Mouse (Mus musculus): ENCODE results near the gene Dlg2.
"Not testable (repeated sequence)": the region's sequence is repeated elsewhere in the genome, so short reads cannot be mapped to it uniquely, and the experiment has no call there.

The Dlg2 gene

DNA sequence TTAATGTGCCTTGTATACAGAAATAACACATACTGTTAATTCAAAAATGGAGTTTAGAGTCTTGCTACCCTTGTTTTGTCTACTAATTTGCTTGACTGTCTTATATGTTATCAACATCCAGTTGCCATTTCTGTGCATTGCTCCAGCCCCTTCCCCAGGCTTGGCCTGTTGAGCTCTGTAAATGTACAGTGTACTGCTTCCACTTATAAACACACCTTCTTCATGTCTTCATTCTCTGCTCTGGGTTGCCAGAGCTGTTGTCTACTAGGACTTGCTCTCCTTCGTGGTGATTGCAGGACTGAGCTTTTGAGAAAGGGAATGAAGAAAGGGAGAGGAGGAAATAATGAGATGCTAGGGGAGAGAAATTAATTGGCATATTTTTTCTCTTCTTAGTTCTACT is 227.5 kb downstream of the Dlg2 start:
- in situ Hi-C loops (cut with MboI; ENCODE audit: low pct_unique_long_range_greater_than_20kb in 1 of 2, low sequenced_read_pairs in 2 of 2, unreplicated experiment in 1 of 2), result no loop called here

DNA sequence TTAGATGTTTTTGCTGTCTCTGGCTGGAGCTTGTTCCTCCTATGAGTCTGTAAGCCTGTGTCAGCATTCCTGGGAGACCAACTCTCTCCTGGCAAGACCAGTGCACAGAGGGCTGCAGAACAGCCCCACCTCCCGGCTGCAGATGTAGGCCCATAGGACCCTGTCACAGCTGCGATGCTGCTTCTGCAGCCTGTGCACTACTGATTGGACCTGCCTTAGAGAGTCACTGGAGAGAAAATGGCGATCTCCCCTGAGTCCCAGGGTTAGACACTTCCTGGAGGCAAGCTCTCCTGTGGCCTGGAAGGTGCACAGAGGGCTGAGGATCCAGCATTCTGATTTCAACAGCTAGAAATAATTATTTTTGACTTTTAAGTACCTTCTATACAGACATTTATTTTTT is 257.6 kb downstream of the Dlg2 start:
- in situ Hi-C loops (cut with MboI; ENCODE audit: low pct_unique_long_range_greater_than_20kb in 1 of 2, low sequenced_read_pairs in 2 of 2, unreplicated experiment in 1 of 2), result no loop called here

DNA sequence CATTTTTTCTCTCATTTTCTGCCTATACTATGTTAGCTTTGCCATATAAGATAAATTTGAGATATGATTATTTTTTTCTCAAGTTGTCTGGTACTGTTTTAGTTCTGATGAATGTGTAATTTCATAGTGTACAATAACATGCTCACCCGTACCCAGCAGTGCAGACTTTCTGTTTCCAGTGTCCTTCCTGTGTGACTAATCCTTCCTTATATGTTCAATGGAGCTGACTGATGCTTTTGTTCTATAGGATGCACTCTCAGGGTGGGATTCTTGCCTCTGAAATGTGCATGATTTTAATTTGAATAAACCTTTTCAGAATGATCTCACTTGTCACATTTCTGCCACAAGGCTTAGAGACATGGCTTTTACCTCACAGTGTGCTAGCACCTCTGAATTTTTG is 259.9 kb downstream of the Dlg2 start:
- in situ Hi-C loops (cut with MboI; ENCODE audit: low pct_unique_long_range_greater_than_20kb in 1 of 2, low sequenced_read_pairs in 2 of 2, unreplicated experiment in 1 of 2), result no loop called here

DNA sequence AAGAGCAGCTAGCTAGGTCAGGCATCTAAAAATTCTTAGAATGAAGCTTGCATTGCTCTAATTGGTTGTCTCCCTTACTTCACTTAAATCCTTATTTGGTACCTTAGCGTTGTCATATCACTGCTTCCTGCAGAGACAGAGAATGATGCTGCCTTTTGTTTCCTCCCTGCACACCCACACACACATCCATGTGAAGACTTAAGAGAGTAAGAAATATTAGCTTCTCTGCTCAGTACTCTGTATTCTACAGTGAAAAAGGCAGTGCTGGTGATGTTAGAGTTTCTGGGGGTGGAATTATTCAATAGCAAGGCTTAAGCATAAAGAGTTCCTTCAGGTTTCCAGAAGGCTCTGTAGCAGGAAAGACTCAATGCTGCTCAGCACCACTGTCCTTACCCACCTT is 272.2 kb downstream of the Dlg2 start:
- in situ Hi-C loops (cut with MboI; ENCODE audit: low pct_unique_long_range_greater_than_20kb in 1 of 2, low sequenced_read_pairs in 2 of 2, unreplicated experiment in 1 of 2), result no loop called here

DNA sequence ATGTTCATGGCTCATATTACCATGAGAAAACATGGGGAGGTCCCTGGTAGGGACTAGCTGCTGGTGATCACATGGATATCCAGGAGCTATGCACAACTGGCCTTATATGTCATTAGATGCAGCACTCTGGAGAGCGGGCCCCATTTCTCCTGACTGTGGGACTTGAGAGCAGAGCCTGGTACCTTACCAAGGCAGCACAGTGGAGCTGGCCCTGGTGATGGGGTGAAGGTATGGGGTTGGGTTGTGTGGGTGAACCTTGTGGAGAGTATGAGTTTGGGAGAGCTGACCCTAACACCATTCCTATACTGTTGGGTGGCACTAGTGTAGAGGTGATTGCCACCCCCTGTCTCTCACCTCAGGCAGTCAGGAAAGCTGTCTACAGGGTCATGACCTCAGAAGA is 311.5 kb downstream of the Dlg2 start:
- in situ Hi-C loops (cut with MboI; ENCODE audit: low pct_unique_long_range_greater_than_20kb in 1 of 2, low sequenced_read_pairs in 2 of 2, unreplicated experiment in 1 of 2), result no loop called here

DNA sequence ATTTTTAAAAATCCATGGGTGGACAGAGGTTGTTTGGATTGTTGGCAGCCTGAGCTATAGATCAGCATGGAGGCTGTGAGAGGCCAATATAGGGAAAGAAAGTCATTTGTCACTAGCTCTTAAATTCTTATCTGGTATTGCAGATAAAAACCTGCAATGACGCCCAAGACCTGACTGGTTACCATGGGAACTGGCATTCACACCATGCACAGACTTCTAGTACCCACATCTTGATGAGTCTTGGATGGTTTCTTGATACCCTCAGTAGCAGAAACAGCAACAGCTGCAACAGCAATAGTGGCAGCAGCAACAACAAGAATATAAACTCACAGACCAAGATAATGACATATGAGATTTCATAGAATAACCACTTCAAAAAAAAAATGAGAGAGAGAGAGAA is 315.1 kb downstream of the Dlg2 start:
- in situ Hi-C loops (cut with MboI; ENCODE audit: low pct_unique_long_range_greater_than_20kb in 1 of 2, low sequenced_read_pairs in 2 of 2, unreplicated experiment in 1 of 2), result no loop called here

DNA sequence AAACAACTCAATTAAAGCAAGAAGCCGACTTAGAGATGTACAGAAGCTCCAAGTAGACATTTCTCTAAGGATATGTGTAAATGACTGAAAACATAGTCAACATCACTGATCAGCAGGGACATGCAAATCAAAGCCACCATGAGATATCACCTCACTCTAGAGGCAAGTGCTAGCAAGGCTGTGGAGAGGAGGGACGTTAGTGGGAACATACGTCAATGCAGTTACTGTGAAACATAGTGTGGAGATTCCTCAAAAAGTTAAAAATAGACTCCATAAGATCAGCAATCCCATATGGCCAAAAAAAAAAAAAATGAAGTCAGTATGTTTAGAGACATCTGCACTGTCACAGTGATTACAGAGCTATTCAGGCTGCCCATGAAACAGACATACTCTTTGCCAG is 349.2 kb downstream of the Dlg2 start:
- in situ Hi-C loops (cut with MboI; ENCODE audit: low pct_unique_long_range_greater_than_20kb in 1 of 2, low sequenced_read_pairs in 2 of 2, unreplicated experiment in 1 of 2), result loop anchor here in 1 of 2 experiments (25.0 kb wide), 1 partner anchor 112 kb away; no protein-coding TSS in a partner anchor

DNA sequence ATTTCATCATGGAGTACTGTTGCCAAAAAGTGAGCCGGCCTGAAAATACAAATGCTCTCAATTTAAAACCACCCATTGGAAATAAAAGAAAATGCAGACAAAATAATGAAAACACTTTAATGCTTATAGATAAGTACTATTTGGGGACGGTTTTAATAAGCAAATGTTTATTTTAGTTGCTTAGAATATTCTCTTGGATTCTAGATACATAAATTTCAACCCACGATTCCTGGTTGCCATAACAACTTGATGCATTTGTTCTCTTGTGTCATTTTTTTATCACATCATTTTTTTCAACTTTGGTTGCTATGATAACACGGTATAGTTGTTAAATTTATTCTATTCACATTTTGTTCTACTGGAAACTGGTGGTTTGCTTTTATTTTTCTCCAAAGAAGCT is 364.8 kb downstream of the Dlg2 start:
- in situ Hi-C loops (cut with MboI; ENCODE audit: low pct_unique_long_range_greater_than_20kb in 1 of 2, low sequenced_read_pairs in 2 of 2, unreplicated experiment in 1 of 2), result loop anchor here in 1 of 2 experiments (25.0 kb wide), 1 partner anchor 96 kb away; no protein-coding TSS in a partner anchor

DNA sequence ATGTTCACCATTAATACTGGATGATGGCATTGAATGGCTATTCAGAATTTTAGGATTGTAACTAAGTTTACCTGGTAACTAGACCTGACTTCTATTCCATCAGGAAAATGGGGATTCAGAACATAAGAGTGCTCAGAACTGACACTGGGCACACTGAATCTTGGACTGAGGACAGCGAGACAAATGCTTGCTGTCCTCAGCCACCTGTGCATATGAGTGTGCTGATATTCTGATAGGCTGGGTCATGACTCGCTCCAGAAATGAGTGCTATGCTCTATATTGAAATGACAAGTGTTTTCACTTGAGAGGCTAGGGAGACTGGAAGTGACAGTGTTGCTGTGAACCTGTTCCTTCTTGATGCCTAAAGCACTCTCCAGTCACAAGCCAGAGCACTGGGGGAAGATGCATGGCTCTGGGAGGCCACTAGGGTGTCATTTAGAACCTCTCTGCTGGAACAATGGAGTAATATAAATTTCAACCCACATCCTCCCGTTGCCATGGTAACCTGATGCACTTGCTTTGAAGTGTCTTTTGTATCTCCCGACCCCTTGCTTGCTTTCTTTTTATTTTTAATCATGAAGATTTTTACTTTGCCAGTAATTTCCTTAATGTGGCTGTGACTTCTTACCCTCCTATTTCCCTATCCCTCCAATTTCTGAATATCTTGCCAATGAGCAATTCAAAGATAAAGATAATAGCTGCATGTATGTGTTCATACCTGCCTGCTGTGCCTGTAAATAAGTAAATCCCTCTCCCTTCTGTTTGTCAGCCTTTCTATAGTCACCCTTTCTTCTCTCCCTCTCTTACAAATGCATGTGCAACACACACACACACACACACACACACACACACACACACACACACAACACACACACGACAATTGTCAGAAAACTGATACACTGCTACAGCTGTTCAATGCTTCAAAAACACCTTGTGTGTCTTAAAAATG is 367.1 kb downstream of the Dlg2 start:
- in situ Hi-C loops (cut with MboI; ENCODE audit: low pct_unique_long_range_greater_than_20kb in 1 of 2, low sequenced_read_pairs in 2 of 2, unreplicated experiment in 1 of 2), result loop anchor here in 1 of 2 experiments (25.0 kb wide), 1 partner anchor 94 kb away; no protein-coding TSS in a partner anchor

DNA sequence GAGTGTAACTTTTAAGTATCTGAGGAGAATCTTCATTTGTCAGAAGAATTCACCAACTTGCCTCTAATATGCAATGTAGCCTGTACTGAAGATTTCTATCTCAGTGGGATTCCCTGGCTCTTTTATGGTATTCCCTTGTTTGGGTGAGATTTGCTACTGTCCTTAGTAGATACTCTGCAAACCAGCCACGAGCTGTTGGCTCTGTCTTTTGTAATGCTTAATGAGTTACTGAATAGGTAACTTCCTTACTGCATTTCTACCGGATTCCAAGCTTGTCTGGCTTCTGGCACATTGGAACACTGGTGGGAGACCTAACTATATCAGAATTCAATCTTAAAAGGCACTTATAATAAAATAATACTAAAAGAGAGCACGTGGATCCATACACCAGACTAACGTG is 400.3 kb downstream of the Dlg2 start:
- in situ Hi-C loops (cut with MboI; ENCODE audit: low pct_unique_long_range_greater_than_20kb in 1 of 2, low sequenced_read_pairs in 2 of 2, unreplicated experiment in 1 of 2), result not testable (repeated sequence)

DNA sequence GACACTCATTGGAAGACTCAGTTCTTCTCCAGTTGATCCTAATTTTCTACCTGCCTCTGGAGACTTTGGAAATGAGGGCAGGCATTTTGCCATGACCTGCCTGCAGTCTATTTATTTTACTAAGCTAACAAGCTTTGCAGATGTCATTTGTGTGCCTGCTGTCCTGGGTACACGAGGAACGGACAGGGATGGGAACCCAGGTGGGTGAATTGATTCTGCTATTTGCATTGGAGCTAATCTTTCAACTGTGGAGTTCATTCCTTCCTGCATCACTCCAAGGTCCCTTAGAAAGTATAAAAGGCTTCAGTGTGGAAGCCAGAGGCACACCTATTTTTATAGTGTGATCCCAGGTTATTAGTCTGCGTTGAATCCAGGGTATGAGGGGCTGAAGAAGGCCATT is 406.3 kb downstream of the Dlg2 start:
- in situ Hi-C loops (cut with MboI; ENCODE audit: low pct_unique_long_range_greater_than_20kb in 1 of 2, low sequenced_read_pairs in 2 of 2, unreplicated experiment in 1 of 2), result no loop called here

DNA sequence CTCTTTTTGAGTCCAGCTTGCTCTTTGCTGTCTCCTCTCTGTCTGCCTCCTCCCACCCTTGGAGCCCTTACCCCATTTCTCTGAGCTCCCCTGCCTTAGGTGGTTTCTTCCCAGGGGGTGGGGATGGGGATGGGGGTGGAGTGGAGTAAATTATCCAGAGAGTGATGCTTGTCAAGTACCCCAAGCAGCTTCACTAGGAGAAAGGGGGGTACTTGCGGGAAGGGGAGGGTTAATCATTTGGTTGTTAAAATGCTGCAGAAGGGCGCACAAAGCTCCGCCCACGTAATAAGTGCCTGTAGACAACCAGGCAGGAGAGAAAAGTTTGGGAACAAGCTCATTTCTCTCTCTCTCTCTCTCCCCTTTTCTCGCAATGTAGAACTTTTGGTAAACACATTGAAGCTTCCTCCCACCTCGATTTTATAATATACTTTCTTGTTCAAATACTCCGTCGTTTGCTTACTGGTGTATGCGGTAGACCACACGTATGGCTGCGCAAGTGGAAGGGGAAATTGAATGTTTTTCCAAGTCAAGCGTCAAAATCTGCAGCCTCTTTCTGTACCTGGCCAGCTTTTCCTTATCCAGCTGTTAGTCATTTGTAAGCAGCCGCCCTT is 410.0 kb downstream of the Dlg2 start:
- in situ Hi-C loops (cut with MboI; ENCODE audit: low pct_unique_long_range_greater_than_20kb in 1 of 2, low sequenced_read_pairs in 2 of 2, unreplicated experiment in 1 of 2), result no loop called here

DNA sequence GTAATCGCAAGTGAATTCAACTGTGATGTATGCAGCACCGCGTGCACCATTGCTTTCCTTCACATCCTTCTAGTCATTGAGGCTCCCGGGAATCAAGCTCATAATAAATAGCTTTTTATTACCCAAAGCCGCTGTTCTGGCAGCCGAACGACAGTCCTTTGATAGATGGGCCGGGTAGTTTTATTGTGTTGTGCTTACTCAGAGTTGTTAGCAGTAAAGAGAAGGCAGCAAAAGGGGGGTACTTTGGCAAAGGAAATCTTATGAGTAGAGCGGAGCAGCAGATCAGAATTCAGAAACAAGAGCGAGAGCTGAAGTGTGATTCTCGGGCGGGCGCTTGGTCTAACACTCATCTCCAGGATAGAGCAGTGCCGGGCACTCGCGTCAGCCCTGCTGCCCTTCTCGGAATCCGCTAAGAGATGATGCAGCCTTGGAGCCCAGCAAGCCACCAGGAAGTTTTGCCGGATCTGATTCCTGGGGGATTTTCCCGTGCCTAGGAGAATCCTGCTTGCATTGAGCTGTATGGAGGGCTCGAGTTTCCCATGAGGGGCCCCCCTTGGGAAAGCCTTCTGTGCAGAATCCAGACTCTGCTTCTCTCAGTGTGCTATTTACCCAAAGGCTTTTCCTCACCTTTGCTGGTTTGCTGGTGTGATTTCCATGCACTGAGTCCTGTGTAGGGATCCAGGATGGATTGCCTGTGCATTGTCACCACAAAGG is 410.7 kb downstream of the Dlg2 start:
- in situ Hi-C loops (cut with MboI; ENCODE audit: low pct_unique_long_range_greater_than_20kb in 1 of 2, low sequenced_read_pairs in 2 of 2, unreplicated experiment in 1 of 2), result no loop called here

DNA sequence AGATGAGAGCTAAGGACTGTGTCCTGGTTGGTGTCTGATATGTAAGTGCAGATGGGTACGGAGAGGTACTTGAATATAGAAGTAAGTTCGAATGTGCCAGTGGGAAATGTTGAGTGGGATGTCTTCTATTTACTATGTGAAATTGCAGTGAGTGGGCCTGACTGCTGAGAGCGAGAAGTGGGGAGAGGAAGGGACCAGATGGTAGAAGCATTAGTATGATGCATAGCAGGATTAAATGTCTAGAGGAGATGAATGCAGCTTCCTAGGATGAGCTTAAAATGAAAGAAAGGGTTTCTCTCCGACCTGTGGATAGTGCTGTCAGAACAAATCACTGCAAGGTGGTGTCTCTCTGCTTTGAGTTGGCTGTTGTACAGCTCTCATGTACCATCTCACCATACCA is 451.0 kb downstream of the Dlg2 start:
- in situ Hi-C loops (cut with MboI; ENCODE audit: low pct_unique_long_range_greater_than_20kb in 1 of 2, low sequenced_read_pairs in 2 of 2, unreplicated experiment in 1 of 2), result loop anchor here in 1 of 2 experiments (25.0 kb wide), 1 partner anchor 90 kb away; no protein-coding TSS in a partner anchor

DNA sequence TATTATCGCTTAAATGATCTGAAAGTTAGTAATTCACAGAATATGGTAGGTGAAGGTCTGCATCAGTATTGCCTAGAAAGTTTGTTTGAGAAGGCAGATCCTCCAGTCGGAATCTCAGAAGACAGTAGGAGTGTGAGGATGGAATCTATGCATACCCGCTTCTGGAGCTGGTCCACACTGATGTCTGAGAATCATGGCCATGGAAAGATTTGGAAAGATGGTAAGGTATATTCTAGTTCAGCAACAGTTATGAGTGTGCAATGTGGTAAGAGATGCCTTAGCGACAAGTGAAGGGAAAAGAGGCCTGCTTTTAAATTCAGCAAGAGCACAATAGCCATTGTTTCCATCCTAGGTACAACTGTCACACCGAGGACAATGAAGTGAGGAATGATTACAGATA is 464.3 kb downstream of the Dlg2 start:
- in situ Hi-C loops (cut with MboI; ENCODE audit: low pct_unique_long_range_greater_than_20kb in 1 of 2, low sequenced_read_pairs in 2 of 2, unreplicated experiment in 1 of 2), result loop anchor here in 1 of 2 experiments (25.0 kb wide), 1 partner anchor 103 kb away; no protein-coding TSS in a partner anchor

DNA sequence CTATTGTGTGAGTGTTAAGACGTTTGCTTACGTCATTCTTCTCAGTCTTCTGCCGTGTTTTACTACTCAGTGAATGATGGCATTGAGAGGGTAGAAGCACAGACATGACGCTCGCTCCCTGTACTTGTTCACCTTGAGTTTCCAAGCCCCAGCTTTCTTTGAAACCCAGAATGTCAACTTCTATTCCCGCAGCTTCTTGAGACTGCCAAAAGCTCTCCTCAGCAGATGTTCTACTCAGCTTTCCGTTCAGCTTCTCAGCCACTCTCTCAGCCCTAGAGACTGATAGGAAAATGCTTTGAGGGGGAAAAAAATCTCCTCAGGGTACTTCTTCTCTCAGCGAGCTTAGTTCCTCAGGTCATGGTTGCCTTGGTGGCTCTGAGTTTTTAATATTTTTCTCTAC is 470.6 kb downstream of the Dlg2 start:
- in situ Hi-C loops (cut with MboI; ENCODE audit: low pct_unique_long_range_greater_than_20kb in 1 of 2, low sequenced_read_pairs in 2 of 2, unreplicated experiment in 1 of 2), result loop anchor here in 1 of 2 experiments (25.0 kb wide), 1 partner anchor 110 kb away; no protein-coding TSS in a partner anchor

DNA sequence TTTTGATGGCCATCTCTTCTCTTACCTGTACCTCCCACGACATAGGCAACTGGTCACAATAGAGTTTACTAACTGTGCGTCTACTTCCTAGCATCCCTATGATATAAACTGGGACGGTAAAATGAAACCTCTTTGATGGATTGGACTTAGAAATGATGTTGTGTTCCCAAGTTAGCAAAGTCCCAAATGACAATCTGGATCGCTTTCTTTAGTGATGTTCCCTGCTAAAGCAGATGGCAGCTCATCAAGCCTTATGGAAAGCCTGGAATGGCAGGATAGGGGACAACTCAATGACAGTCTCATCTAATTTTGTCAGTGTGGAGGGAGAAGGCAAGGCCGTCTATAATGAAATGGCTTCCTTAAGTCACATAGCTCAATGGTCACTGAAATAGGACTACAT is 472.7 kb downstream of the Dlg2 start:
- in situ Hi-C loops (cut with MboI; ENCODE audit: low pct_unique_long_range_greater_than_20kb in 1 of 2, low sequenced_read_pairs in 2 of 2, unreplicated experiment in 1 of 2), result loop anchor here in 1 of 2 experiments (25.0 kb wide), 1 partner anchor 112 kb away; no protein-coding TSS in a partner anchor

DNA sequence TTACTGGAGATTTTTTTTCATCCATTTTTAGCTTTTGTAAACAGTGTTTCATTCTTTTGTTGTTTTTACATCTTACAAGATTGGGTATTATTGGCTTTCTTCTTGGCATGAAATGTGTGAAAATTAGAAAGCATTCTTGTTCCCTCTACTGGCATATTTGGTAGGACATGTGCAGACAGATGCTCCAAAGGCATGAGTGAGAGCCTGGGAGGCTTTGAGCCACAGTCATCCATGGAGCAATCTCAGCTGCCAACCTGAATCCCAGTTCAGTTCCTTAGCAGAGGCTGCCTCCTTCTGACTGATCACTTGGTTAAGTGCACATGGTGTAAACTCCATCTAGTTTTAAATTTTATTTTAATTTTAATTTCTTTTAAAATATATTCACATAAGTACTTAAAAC is 500.8 kb downstream of the Dlg2 start:
- in situ Hi-C loops (cut with MboI; ENCODE audit: low pct_unique_long_range_greater_than_20kb in 1 of 2, low sequenced_read_pairs in 2 of 2, unreplicated experiment in 1 of 2), result no loop called here

DNA sequence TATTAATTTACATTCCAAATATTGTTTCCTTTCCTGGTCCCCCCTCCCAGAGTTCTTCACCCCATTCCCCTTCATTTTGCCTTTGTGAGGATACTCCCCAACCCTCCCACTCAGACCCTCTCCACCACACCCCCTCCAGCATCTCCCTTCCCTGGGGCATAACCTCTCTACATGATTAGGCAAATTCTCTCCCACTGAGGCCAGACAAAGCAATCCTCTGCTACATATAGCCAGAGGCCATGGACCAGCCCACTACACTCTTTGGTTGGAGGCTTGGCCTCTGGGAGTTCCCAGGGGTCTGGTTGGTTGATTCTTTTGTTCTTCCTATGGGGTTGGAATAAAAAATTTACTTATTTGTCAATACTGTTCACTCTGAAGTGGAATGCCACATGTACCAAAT is 505.6 kb downstream of the Dlg2 start:
- in situ Hi-C loops (cut with MboI; ENCODE audit: low pct_unique_long_range_greater_than_20kb in 1 of 2, low sequenced_read_pairs in 2 of 2, unreplicated experiment in 1 of 2), result no loop called here

Measured in mouse embryonic stem cell (cell line).